Mouse (Mus musculus) right cerebral cortex, adult 2 months (tissue): ENCODE measurements around the gene Dcaf6.
A peak's percentile ranks its signal among the peaks of the same experiment; 100 is the strongest.

ENCODE experiments used
- DNase-seq, 2 experiments: peaks; one replicate each; pipeline ENCODE4 v3.0.0; 2021 to 2022; ENCODE audit warnings: low spot score in 2 of 2

The Dcaf6 gene

DNA sequence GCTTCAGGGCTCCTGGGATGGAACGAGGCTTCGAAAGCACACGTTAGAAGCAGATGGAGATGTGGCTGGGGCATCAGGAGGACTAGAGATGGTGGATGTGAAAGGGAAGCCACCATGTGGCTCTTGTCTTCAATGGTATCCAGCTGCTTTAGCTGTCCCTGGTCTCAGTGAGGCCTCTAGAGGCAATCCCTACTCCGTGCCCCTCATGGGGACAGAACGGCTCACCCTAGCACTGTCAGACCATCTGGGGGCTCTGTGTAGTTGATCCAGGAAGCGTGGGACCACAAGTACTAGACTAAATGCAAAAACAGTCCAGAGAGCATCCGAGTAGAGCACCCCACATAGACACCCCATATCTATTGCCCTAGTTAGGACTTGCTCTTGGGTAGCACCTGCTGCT, 138.4 kb downstream of the Dcaf6 start:
- DNase-seq, result no peak

DNA sequence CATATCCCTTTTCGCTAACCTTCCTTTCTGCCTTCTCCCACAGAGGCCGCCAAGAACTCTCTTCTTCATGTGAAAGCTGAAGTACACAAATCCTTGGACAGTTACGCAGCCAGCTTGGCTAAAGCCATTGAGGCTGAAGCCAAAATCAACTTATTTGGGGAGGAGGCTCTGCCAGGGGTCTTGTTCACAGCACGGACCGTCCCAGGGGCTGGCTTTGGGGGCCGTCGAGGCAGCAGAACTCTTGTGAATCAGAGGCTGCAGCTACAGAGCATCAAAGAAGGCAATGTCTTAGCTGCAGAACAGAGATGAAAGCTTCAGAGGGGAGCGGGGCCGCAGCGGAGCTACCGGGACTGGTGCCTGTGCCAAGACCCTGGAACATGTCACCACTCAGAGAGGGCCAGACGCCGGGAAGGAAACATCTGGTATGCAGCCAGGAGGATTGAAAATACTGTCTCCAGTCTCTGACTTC, 138.8 kb downstream of the Dcaf6 start:
- DNase-seq, result no peak

DNA sequence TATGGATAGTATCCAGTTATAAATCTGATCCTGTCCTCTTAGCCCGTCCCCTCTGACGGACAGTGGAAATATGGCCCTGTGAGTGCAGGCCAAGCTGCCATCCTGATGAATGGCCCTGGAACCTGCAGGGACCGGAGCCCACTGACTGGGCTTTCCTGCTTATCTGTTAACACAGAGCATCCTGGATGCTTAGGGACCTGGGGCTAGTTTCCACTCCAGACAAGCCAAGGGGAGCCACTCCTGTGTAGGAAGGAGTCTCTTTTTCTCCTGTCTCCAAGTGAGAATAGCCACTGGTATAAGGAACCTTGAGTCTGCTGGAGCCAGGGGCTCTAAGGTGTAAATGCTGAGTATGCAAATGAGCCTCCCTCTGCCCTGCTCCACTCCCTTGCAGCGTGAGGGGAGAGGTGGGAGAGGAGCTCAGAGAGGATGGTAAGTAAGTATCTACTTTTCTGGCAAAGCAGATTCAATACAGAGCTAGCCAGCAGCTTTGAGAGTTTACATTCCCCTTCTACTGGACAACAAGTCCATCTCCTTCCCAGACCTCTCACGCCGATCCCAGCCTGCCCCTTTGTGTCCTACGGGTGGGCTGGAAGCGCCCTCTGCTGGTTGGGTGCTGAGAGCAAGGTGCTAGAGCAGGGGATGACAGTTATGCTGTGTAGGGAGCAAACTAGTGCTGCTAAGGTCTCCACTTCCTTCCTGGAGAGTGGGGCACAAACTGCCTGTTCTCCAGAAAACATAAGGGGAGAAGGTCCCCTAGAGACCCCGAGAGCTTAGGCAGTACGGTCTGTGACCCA, 139.9 kb downstream of the Dcaf6 start:
- DNase-seq, result peak; percentile 77 to 82

DNA sequence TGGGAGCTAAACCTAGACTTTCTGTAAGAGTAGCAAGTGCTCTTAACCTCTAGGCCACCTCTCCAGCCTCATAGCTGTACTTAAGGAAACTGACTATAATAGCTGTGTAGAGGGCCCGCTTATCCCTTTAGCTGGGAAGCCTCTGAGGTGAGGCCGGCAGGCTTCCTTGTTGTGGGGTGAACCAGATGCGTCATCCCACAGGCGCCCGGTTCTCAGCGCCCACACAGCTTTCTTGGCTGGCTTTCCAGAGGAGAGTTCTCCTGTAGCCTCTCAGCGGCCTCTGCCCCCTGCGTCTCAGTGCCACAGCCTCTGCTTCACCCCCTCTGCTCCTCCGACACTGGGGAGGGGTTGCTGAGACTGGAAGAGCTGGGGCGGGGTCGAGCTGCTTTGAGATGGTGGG, 143.9 kb downstream of the Dcaf6 start:
- no peak for DNase-seq

DNA sequence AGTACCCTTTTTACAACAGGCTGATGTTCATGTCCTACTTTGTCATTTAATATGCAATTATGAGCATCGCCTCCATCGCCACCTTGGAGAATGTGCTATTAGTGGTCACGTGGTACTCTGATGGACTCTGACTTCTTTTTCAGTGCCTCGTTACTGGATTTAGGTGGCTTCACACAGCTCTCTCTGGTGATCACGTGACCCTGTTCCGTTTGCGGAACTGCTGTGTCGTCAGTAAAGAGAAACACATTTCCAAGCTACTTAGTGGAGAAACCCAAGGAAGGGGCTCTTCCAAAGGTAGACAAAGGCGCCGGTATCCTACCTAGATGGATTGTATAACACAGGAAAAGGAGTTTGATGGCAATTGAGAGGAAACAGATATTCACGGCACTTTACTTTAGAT, 152.1 kb downstream of the Dcaf6 start:
- DNase-seq, result no peak

DNA sequence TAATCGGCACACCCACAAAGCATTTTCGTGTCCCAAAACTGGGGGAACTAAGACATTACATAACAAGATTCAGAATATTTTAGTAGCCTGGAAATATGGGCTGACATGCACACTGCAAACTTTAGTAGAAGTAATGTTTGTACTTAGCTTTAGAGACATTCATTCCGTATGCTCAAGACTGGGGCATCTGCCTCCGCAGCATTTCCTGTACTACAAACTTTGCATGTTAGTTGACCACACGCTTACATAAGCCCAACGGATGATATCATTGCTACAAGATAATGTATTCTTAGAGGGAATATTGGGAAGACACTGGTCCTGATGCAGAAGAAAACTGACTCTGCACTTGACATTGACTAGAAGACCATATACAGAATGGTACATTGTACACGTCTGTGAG, 155.9 kb downstream of the Dcaf6 start:
- DNase-seq, result no peak

DNA sequence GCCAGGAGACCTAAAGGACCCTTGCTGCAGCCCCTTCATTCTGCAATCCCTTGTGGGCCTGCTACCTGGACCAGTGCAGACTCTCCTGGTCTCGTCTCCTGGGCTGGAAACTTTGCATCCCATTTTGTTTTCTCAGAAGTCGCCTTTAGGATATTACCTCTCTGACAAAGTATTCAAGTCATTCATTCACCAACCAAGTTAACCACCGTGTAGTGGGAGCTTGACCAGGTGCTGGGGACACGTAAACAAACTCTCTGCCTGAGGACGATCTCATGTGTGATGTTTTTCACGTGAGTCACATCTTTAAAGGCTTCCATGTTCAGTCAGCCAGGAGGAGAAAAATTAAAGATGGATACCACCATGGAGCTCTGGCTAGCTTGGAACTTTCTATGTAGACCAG, 157.1 kb downstream of the Dcaf6 start:
- no peak for DNase-seq

DNA sequence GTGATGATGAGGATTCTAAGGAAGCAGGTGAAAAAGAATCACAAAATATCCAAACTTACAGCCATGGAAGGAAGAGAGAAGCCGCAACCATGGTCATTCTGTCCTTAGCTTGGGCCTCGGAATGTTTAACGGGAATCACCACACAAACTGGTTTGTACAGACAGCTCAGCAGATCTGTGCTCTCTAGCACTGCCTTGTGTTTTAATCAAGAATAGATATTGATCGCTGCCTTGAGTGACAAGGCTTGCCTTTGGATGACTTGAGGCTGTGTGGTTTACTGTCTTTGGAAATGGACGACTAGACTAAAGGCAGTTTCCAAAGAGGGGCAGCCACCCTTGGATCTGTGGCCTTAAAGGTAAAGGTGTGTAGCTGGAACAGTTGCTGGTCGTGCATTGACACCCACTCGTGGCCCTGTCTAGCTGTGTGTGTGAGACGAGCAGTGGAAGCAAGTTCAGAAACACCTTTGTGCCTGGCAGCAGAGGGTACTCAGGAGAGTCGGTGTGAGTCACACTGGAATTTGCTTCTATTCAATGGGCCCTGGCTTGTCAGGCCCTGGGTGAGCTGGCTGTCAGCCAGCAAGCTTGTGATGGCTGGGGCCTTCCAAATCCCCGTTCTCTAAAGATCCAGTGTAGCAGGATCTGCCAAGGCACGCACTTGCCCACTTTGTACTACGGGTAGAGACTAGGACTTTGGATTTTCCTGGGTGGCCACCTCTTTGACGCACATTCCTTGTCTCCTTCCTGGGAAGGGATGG, 157.6 kb downstream of the Dcaf6 start:
- peak in 1 of 2 experiments; percentile 30 for DNase-seq

DNA sequence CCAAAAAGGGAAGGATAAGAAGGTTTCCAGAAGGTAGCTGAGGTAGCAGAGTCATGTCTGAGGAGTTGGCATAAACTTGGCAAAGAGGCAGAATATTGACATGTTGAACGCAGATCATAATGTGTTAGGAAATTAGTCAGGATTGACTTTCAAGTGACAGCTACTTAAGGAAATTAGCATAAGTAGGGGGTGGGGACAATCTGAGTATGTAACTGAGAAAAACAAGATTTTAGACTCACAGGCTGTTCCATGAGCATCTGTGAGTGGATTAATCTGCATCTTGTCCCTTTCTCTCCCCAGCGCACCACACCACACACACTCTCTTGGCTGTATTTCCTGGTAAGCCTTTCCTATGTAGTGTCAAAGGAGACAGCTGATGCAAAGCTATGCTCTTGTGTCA, 158.7 kb downstream of the Dcaf6 start:
- DNase-seq, result no peak

DNA sequence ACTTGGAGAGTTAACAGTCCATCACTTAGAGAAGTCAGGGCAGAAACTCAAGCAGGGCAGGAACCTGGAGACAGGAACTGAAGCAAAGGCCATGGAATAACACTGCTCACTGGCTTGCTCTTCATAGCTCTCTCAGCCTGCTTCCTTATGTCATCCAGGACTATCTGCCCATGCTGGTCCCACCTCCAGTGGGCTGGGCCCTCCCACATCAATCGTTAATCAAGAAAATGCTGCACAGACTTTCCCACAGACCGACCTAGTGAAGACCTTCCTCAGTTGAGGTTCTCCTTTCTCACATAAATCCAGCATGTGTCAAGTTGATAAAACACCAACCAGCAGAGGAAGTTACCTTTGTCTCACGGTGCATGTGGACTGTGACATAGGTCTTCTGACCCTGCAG, 159.2 kb downstream of the Dcaf6 start:
- DNase-seq, result no peak

DNA sequence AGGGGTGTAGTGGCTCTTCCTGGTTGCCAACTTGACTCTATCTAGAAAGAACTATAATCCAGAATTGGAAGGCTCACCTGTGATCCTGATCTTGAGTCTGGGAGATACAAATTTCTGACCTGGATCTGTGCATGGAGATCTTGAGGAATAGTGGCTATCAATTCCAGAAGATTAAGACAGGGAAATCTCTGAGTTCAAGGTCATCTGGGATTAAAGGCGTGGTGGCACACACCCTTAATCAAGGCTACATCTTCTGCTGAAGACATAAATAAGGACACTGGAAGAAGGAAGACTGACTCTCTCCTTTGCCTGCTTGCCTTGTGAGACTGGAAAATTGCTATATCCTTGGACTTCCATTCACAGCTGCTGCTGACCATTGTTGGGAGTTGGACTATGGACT, 164.8 kb downstream of the Dcaf6 start, which contains the start of gene Gpr161:
Gene Gpr161, plus strand, starts transcription at position 301 of the 400 bp plus-strand sequence.
- DNase-seq, result no peak

DNA sequence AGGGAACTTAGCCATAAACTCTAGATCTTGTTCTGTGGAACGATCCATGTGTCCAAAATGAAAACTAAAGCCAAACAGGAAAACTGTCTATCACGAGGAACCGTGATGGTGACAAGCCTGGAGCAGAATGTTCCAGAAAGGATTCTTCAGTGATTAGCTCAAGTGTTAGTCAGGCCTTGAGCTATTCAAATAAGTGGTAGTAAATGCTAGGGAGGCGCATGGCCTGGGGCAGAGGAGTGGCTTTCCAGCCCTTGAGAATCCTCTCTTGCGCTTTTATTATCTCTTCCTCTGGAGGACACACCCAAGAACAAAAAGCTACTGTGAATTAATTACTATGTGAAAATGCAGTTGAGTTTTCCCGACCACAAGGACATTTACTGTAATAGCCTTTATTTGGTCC, 168.7 kb downstream of the Dcaf6 start:
- DNase-seq, result no peak

DNA sequence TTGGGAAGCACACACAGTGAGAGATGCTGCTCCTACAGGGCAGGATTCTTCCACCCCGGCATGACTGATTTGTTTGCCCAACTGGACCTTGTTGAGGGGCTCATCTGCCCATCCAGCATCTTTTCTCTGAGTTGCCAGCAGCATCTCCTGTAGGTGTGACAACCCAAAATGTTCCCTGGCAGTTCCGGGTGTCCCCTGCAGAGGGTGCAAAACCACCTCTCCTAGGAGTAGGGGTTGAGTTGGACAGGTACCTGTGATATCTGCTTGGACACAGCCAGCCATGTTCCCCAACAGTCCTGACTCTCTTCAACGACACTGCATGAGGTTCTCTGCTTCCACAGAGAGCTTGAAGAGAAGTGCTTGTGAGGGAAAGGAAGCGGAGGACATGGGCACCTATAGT, 170.4 kb downstream of the Dcaf6 start:
- no peak for DNase-seq

DNA sequence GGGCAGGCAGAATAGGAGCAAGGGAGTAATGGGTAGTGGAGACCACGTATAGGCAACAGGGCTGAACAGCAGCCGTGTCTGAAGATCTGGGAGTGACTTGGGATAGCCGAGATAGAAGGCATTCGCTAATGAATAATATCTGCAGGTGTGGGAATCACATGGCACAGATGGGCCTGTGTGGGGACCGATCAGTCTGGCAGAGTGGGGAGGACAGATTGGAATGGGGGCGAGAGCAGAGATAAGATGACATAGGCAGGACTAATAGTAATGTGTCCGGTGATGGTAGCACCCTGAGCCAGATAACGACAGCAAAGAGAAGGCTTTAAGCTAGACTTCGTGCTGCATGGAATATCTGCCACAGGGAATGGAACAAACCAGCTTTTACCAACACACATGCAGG, 172.1 kb downstream of the Dcaf6 start:
- DNase-seq, result no peak

DNA sequence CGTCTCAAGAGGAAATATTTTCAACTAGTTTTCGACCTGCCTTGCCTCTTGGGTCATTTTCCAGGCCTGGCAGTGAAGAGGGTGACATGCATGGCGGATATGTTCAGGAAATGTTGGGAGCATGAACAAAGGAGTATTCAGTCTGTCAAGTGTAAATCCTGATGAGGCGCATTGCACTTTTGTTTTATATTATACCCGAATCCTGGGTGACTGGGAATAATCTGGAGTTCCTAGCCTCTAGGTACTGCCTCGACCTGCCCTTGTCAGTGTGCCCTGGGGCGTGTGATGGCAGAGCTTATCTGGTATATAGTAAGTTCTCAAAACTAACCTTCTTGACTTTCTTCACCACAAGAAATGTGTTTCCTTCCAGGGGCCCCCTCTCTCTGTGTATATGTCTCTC, 176.2 kb downstream of the Dcaf6 start:
- DNase-seq, result no peak

DNA sequence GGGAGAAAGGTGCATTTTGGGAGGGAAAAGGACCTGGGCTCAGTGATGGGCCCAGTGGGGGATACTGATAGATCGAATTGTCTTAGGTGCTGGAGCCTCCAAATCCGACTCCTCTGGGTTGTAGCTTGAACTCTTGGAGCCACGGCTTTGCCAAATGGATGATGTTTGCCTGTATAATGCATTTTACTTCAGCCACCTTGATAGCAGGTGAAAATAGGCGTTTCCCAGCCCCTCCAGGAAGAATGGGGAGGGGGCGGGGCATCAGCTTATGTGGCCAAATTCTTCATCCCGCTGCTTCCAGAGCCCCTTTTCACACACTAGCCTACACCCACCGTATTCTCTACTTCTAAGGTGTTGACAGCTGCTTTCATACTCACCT, 177.3 kb downstream of the Dcaf6 start:
- no peak for DNase-seq

DNA sequence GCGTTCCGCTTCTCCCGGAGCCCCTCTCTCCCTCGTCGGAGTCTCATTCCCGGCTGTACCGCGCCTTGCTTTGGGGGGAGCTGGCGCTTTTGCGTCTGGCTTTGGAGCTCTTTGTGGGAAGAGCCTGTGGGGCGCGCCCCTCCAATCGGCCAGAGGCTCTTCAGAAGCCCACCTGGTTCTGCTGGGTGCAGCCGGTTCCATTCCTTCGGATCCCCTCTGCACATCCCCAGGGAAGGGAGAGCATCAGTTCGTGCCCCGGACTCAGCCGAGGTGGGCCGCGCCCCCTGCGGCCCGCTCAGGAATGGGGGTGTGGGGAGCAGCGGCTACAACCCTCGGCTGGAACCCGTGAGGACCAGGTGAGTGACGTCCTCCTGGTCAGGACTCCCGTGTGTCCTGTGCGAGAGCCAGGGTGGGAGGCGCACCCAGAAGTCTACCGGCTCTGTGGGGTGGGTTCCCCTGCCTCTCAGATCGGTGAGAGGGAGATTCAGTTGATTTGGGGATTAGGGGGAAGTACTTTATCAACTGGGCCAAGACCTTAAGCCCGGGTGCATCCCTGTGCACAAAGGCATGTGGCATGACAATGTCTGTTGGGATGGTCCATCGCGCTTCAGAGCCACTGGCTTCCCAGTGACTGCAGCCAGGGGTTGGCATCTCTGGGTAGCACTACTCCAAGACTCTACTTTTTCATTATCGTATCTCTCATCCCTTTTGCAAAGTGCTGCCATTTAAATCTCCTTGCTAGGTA, 177.9 kb downstream of the Dcaf6 start:
- DNase-seq, result no peak

DNA sequence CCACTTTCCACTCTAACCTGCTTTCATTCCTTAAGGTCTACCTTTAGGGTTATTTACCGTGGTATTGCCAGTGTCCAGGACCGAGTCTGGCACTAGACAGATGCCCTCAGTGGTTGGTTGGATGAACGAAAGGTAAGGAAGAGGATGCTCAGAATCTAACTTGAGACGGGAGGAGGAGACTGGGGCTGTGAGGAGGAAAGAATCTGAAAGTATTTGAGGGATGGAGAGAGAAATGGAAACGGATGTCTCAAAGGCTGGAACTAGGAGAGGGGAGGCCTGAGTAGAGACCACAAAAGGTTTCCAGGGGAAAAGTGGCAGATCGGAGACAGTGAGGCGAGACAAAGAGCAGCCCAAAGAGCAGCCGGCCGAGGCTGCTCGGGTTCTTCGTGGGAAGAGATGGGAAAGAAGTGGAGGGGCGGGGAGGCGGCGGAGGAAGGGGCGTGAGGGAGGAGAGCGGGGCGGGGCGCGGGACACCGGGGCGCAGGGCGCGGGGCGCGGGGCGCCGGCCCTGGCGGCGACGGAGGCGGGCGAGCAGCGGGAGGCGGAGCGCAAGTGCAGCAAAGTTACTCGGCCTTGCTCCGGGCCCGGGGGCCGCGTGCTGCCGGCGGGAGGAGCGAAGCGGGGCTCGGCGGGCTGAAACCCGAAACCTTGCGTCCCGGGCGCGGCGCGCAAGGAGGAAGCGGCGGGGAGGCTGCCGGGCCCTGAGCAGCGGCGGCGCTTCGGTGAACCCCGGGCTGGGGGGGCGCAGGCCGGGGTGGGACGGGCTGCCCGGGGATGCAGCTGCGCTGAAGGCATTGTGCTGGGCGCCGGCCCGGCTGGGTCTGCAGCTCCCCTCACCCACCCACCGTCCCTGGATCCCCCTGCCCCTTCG, 178.7 kb downstream of the Dcaf6 start:
- no peak for DNase-seq

DNA sequence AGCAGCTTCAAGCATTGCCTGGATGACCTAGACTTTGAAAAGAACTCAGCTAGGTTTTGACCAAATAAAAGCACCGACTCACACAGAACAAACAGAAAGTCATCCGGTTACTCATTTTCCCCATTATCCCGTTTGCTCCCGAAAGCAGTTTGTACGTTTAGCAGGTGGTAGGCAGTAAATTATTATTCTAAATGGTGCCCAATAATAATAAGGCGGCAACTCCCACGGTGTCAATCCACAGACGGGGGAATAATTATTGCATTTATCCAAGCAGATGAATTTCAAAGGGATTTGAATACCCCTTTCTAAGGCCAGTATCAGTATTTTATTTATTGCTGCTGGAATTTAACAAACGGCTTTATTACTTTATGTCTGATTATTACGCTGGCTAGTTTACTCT, 179.5 kb downstream of the Dcaf6 start:
- DNase-seq, result no peak
